Mouse (Mus musculus): ENCODE results near the gene Strn4. TPM values are rescaled to one million over a fixed set of nuclear protein-coding genes. Genes with fewer than 3 reads are reported as not detected.

Gene Strn4
- polyA plus RNA-seq, 1 experiment from 2014 or later: 68.9 TPM

DNA sequence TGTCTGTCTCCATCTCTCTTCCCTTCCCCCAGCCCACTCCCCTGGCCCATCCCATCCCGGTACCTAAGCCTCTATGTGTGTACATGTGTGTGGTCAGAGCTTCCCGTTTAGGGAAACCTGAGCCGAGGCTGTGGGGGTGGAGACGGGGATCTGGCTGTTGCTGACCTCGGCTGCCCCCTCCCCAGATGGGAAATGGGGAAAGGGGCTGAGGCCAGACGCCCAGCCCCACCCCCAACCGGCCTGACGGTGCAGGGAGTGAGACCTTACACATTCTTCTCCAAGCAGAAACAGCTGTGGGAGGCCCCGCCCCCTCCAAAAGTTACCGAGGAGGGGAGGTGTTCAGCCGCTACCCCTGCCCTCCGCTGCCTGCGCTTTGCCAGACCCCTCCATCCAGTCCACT lies 60.9 kb downstream of the Strn4 start:
- Histone ChIP-seq H3K27me3 (replicated peaks; ENCODE audit: control insufficient read depth, insufficient read depth, low read length) (no peaks in the 10 kb centered on the region), H3K27ac (ENCODE audit: low read length) (peak overlapping the region; percentile 74), H3K9ac (ENCODE audit: low read depth, low read length) (peak overlapping the region; percentile 72), H3K4me3 (ENCODE audit: low read length) (peak overlapping the region; percentile 61), H3K4me2 (ENCODE audit: low read depth, low read length) (peak overlapping the region; percentile 70), H3K9me3 (ENCODE audit: control insufficient read depth, low read length) (no peaks in the 10 kb centered on the region), H3K4me1 (ENCODE audit: control insufficient read depth, insufficient read depth, low read length) (peaks cover 24% of the 10 kb centered on the region), H3K36me3 (ENCODE audit: control insufficient read depth, insufficient read depth, low read length) (peaks cover 6% of the 10 kb centered on the region; the same call in 1 of the 2 replicates)
- ATAC-seq: no peak
- WGBS: 12% methylated on average over 13 of the region's 13 CpGs

- H3K9ac ChIP-seq (ENCODE audit: low read depth, low read length): no peak overlapping the region
- no peaks in the 10 kb centered on the region for H3K27me3 ChIP-seq (replicated peaks; ENCODE audit: control insufficient read depth, insufficient read depth, low read length)
- H3K4me2 ChIP-seq (ENCODE audit: low read depth, low read length): no peak overlapping the region
- H3K27ac ChIP-seq (ENCODE audit: low read length): no peak overlapping the region
- peaks cover 24% of the 10 kb centered on the region for H3K4me1 ChIP-seq (ENCODE audit: control insufficient read depth, insufficient read depth, low read length)
- WGBS: 89% methylated on average over 3 of the region's 3 CpGs
- no peak for ATAC-seq
- peaks cover 6% of the 10 kb centered on the region; the same call in 1 of the 2 replicates for H3K36me3 ChIP-seq (ENCODE audit: control insufficient read depth, insufficient read depth, low read length)
- no peaks in the 10 kb centered on the region for H3K9me3 ChIP-seq (ENCODE audit: control insufficient read depth, low read length)
- H3K4me3 ChIP-seq (ENCODE audit: low read length): no peak overlapping the region
Measured at GRCm38 (mm10) chr7:16877717-16878116, 62.0 kb downstream of the Strn4 start.

- Histone ChIP-seq H3K4me3 (ENCODE audit: low read length) (no peak overlapping the region), H3K27ac (ENCODE audit: low read length) (peak overlapping the region; percentile 38; the same call in 1 of the 2 replicates), H3K9ac (ENCODE audit: low read depth, low read length) (peak overlapping the region; percentile 31; the same call in 1 of the 2 replicates), H3K4me2 (ENCODE audit: low read depth, low read length) (no peak overlapping the region), H3K27me3 (replicated peaks; ENCODE audit: control insufficient read depth, insufficient read depth, low read length) (no peaks in the 10 kb centered on the region; the same call in 1 of the 2 replicates), H3K36me3 (ENCODE audit: control insufficient read depth, insufficient read depth, low read length) (peaks cover 16% of the 10 kb centered on the region), H3K4me1 (ENCODE audit: control insufficient read depth, insufficient read depth, low read length) (peaks cover 24% of the 10 kb centered on the region), H3K9me3 (ENCODE audit: control insufficient read depth, low read length) (peaks cover 1% of the 10 kb centered on the region; the same call in 1 of the 2 replicates)
- ATAC-seq: no peak
- 26% methylated on average over 9 of the region's 9 CpGs for WGBS
Measured at GRCm38 (mm10) chr7:16879796-16880547, 64.3 kb downstream of the Strn4 start.

DNA sequence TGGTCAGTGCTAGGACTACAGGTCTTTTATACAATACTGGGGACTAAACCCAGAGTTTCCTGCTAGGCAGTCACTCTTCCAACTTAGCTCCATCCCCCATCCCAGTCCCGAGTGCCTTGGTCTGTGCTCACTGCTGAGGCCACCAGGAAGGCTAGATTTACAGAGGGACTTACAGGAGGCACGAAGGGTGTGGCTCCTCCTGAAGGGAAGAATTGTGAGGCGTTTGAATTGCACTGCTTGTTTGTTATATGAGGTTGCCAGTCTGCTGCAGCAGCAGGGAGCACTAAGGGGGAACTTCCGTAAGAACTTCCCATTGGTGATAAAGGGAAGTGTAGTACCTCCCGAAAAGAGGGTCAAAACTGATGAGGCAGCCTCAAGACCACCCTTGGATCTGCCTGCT lies 64.9 kb downstream of the Strn4 start:
- peak overlapping the region; percentile 30 for H3K9ac ChIP-seq (ENCODE audit: low read depth, low read length)
- H3K27me3 ChIP-seq (replicated peaks; ENCODE audit: control insufficient read depth, insufficient read depth, low read length): peaks cover 6% of the 10 kb centered on the region
- no peak overlapping the region for H3K4me3 ChIP-seq (ENCODE audit: low read length)
- H3K27ac ChIP-seq (ENCODE audit: low read length): peak overlapping the region; percentile 38; the same call in 1 of the 2 replicates
- ATAC-seq: no peak
- WGBS: 28% methylated on average over 5 of the region's 5 CpGs
- H3K4me1 ChIP-seq (ENCODE audit: control insufficient read depth, insufficient read depth, low read length): peaks cover 22% of the 10 kb centered on the region
- no peak overlapping the region for H3K4me2 ChIP-seq (ENCODE audit: low read depth, low read length)
- peaks cover 23% of the 10 kb centered on the region for H3K36me3 ChIP-seq (ENCODE audit: control insufficient read depth, insufficient read depth, low read length)
- H3K9me3 ChIP-seq (ENCODE audit: control insufficient read depth, low read length): peaks cover 7% of the 10 kb centered on the region

DNA sequence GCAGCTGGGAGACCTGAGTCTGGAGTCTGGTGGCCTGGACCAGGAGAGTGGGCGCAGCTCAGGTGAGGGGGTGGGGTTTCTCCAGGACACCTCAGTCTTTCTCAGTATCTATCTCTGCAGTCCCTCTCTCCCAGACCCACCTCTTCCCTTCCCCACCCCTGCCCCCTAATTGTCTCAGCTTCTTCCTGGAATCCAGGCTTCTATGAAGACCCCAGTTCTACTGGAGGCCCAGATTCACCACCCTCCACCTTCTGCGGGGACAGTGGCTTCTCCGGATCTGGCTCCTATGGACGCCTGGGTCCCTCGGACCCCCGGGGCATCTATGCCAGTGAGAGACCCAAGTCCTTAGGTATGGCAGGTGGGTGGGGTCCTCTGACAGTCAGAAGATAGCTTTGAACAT lies 67.5 kb downstream of the Strn4 start:
- Histone ChIP-seq H3K36me3 (ENCODE audit: control insufficient read depth, insufficient read depth, low read length) (peaks cover 32% of the 10 kb centered on the region), H3K27me3 (replicated peaks; ENCODE audit: control insufficient read depth, insufficient read depth, low read length) (peaks cover 15% of the 10 kb centered on the region), H3K9ac (ENCODE audit: low read depth, low read length) (0 out of 2 replicates have a peak overlapping the region, but pooled peaks have one; percentile 5), H3K4me1 (ENCODE audit: control insufficient read depth, insufficient read depth, low read length) (peaks cover 15% of the 10 kb centered on the region), H3K4me3 (ENCODE audit: low read length) (no peak overlapping the region), H3K9me3 (ENCODE audit: control insufficient read depth, low read length) (peaks cover 15% of the 10 kb centered on the region), H3K27ac (ENCODE audit: low read length) (no peak overlapping the region), H3K4me2 (ENCODE audit: low read depth, low read length) (no peak overlapping the region)
- 91% methylated on average over 6 of the region's 6 CpGs for WGBS
- ATAC-seq: no peak

GRCm38 (mm10) chr7:16884334-16884733 lies 68.6 kb downstream of the Strn4 start:
- H3K9me3 ChIP-seq (ENCODE audit: control insufficient read depth, low read length): peaks cover 15% of the 10 kb centered on the region
- H3K27me3 ChIP-seq (replicated peaks; ENCODE audit: control insufficient read depth, insufficient read depth, low read length): peaks cover 15% of the 10 kb centered on the region
- no peak for ATAC-seq
- no peak overlapping the region for H3K4me2 ChIP-seq (ENCODE audit: low read depth, low read length)
- H3K36me3 ChIP-seq (ENCODE audit: control insufficient read depth, insufficient read depth, low read length): peaks cover 32% of the 10 kb centered on the region
- no peak overlapping the region for H3K4me3 ChIP-seq (ENCODE audit: low read length)
- H3K27ac ChIP-seq (ENCODE audit: low read length): no peak overlapping the region
- 78% methylated on average over 4 of the region's 4 CpGs for WGBS
- H3K4me1 ChIP-seq (ENCODE audit: control insufficient read depth, insufficient read depth, low read length): peaks cover 11% of the 10 kb centered on the region; the same call in 1 of the 2 replicates
- no peak overlapping the region for H3K9ac ChIP-seq (ENCODE audit: low read depth, low read length)

DNA sequence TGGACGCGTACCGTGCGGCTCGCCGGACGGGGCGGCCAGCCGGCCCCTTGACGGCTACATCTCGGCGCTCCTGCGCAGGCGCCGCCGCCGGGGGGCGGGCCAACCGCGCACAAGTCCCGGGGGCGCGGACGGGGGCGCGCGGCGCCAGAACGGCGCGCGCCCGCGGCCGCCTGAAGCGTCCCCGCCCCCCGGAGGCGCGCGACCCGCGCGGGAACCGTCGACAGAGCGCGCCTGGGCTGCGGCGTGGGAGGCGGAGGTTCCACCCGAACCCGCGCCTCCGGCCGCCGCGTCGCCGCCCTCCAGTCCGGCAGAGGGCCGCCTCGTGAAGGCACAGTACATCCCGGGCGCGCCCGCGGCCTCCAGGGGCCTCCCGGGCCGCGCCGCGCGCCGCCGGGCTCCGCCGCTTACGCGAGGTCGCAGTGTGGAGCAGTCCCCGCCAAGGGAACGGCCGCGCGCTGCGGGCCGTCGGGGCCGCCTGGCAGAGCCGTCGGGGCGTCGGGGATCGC lies 69.6 kb downstream of the Strn4 start:
- H3K4me3 ChIP-seq (ENCODE audit: low read length): peak overlapping the region; percentile 42
- H3K36me3 ChIP-seq (ENCODE audit: control insufficient read depth, insufficient read depth, low read length): peaks cover 32% of the 10 kb centered on the region
- 0 out of 2 replicates have a peak overlapping the region, but pooled peaks have one; percentile 40 for H3K9ac ChIP-seq (ENCODE audit: low read depth, low read length)
- peaks cover 15% of the 10 kb centered on the region for H3K27me3 ChIP-seq (replicated peaks; ENCODE audit: control insufficient read depth, insufficient read depth, low read length)
- peaks cover 9% of the 10 kb centered on the region; the same call in 1 of the 2 replicates for H3K4me1 ChIP-seq (ENCODE audit: control insufficient read depth, insufficient read depth, low read length)
- peaks cover 15% of the 10 kb centered on the region for H3K9me3 ChIP-seq (ENCODE audit: control insufficient read depth, low read length)
- whole genome bisulfite sequencing: 22% methylated on average over 84 of the region's 95 CpGs
- no peak overlapping the region for H3K27ac ChIP-seq (ENCODE audit: low read length)
- H3K4me2 ChIP-seq (ENCODE audit: low read depth, low read length): peak overlapping the region; percentile 44
- 0 out of 2 replicates have a peak, but pooled peaks have one; percentile 41 for ATAC-seq

GRCm38 (mm10) chr7:16885905-16886304 lies 70.2 kb downstream of the Strn4 start:
- Histone ChIP-seq H3K9ac (ENCODE audit: low read depth, low read length) (0 out of 2 replicates have a peak overlapping the region, but pooled peaks have one; percentile 40), H3K9me3 (ENCODE audit: control insufficient read depth, low read length) (peaks cover 15% of the 10 kb centered on the region), H3K4me3 (ENCODE audit: low read length) (peak overlapping the region; percentile 42), H3K27me3 (replicated peaks; ENCODE audit: control insufficient read depth, insufficient read depth, low read length) (peaks cover 19% of the 10 kb centered on the region), H3K4me2 (ENCODE audit: low read depth, low read length) (peak overlapping the region; percentile 44; the same call in 1 of the 2 replicates), H3K4me1 (ENCODE audit: control insufficient read depth, insufficient read depth, low read length) (peaks cover 8% of the 10 kb centered on the region; the same call in 1 of the 2 replicates), H3K27ac (ENCODE audit: low read length) (no peak overlapping the region), H3K36me3 (ENCODE audit: control insufficient read depth, insufficient read depth, low read length) (peaks cover 32% of the 10 kb centered on the region)
- WGBS: 50% methylated on average over 59 of the region's 59 CpGs
- ATAC-seq: no peak
